Mouse (Mus musculus) lung, adult 18-20 months (tissue): ENCODE measurements around the gene Adgrf5.

Experiments used
- DNase-seq, 2 experiments: peaks; one replicate each; pipeline ENCODE4 v3.0.0; 2022; ENCODE audit warnings: mixed read lengths in 2 of 2

Gene Adgrf5

DNA sequence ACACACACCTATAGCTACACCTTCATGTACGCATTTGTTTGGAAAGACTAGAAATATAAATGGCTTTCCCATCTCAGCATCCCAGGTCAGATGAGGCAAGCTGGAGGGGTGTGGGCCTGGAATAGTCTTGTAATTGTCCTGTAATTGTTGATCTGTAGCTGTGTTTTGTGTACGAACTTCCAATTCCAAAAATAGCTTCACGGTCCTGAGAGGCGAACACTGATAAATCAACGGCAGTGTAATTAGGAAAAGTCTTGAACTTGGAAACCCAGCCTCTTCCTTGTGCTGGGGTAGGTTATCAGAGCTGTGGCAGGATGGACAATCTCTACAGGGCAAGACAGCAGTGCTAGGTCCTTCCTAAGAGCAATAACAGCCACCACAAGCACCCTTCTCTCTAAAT lies 18.5 kb downstream of the Adgrf5 start:
- DNase-seq: no peak

DNA sequence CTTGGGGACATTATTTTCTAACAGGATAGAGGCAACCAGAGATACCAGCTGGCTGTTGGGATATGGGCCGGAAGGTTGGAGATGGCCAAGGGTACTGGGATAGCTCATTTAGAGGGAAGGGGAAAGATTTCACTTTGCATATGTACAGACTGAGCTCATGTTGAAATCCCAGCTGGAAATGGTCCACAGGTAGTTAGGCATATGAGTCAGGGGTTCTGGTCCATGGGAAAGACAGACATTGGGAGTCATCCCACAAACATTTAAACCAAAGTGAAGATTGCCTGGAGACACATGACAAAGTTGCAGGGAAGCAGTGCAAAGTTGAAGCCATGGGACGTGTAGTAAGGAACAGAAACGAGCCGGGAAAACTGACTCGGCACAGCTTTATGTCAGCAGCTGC lies 26.1 kb downstream of the Adgrf5 start:
- no peak for DNase-seq

DNA sequence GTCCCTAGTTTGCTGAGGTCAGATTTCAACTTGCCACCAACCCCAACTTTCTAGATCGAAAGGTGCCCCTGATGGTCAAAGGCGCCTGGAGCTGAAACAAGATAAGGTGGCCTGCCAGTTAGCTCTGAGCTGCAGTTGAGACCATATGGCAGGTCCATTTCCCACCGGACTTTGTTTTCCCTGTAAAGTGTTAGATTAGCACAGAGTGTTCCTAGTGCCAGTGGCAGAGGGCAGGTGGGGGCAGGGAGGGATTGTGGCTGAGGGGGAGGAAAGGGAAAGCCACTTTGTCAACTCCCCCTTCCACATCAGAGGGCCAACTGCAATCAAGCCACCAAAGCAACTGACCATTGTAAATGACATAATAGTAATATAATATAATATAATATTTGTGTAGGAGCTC lies 26.9 kb downstream of the Adgrf5 start:
- no peak for DNase-seq

DNA sequence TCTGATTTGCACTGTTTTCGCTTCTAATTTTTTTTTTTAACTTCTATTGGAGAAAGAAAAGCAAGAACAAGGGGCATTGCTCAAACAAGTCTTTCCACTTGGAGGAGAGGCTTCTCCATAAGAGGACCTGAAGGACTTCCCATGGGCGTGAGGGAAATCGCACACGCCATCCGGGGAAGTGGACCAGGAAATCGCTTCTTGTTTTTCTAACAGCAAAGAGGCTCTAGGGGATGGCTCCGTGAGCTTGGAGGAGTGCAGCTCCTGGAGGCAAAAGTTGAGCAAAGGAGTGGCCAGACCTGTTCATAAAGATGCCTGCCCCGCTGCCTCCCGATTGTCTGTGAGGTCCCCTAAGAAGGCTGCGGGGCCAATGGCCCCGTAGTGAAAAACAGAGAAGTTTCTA lies 29.0 kb downstream of the Adgrf5 start:
- DNase-seq: peak; percentile 71 to 80

DNA sequence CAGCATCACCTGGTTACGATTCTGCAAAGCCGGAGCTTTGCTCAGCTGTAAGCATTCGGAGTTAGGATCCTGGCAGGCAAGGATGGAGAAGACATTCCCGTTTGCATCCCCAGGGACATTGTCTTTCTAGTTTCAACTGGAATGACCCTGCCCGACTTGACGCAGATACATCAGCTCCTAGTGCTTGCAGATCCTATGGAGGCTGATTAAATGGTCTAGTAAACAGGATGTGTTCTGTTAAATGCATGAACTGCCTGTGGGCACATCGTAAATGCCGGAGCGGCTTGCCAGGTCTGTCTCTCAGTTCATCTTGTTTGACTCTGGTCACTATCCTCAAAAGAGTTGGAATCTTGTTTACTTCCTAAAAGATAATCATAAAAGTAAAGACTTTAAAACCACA lies 31.9 kb downstream of the Adgrf5 start:
- DNase-seq: no peak

DNA sequence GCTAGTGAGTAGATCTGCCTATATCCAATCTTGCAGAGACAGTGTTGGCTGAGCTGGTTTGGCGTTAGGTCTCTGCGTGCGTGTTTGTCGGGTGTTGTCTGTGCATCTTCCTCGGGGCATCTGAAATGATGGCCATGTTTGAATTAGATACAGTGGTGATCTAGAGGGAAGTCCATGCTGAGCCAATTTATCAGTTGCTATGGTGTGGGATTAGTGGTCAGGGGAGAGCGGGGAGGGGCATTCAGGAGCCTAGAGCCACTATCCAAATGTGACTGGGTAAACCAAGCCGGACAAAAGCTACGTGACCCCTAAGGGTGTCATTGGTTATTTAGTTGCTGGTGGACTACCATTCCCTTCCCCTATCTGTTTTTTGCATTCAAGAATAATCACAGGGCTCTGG lies 33.4 kb downstream of the Adgrf5 start:
- no peak for DNase-seq

DNA sequence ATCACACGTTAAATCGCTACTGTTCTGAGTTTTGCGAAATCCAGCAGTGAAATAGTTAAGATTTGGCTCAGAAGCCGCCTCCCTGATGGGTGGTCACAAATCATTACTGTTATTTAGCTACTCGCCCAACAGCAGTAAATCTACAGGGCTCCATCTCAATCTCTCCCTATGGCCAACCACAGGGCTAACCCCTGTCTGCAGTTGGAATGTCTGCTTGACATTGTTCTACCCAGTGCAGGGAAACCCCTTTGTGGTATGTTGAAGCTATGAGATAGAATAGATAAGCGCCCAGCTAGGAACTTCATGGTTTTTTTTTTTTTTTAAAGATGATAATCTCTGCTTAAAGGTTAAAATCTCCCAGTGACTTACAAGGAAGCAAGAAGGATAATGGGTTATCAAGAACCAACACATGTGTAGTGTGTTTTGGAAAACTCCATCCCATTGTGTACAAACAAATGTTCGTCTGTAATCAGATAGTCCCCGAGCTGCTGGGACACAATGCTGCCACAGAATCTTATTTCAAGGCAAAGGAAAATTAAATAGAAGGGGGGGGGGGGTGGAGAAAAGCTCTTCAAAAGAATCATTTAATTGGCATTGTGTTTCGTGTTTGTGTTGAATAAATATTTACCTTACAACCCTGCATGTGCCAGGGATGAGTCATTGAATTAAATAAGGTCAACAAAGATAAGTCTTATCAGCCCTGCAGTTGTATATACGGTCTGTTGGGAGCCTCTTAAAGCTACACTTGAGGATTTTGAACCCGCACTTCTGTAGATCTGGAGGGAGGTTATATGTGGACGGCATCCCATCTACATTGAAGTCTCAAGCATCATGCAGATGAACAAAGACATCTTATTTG lies 35.4 kb downstream of the Adgrf5 start:
- DNase-seq: peak in 1 of 2 experiments; percentile 50

DNA sequence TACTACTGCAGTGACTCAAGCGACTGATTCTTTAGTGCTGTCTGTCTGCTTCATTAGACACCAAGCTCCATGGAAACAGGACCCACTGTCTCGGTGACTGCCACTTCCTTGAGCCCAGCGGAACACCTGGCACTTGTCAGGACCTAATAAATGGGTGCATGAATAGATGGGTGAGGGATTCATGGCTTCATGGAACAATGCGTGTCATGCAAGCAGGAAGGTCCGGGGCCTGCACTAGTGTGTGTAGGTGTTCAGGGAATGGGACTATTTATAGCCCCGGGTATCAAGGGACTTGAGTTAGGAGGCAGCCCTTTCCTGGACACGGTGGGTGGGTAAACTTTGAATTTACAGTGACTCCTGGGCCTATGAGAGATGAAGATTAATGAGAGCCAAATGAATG lies 38.4 kb downstream of the Adgrf5 start:
- DNase-seq: no peak

DNA sequence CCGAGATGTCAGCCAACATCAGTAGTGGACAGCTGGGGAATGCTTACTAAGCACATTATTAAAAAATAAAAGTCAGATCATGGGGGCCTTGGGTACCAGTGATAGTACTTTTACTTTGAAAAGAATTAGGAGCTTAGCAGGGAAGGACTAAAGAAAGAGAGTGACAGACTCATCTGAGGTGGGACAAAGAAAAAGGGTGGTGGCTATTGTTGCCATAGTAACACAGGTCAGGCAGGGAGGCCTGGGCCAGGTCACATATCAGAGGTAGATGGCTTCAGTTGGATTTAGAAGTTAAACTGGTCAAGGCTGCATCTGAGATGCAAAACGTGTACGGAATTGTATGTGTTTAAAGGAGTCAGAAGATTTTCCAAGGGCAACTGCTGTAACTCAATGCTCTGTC lies 38.9 kb downstream of the Adgrf5 start:
- no peak for DNase-seq

DNA sequence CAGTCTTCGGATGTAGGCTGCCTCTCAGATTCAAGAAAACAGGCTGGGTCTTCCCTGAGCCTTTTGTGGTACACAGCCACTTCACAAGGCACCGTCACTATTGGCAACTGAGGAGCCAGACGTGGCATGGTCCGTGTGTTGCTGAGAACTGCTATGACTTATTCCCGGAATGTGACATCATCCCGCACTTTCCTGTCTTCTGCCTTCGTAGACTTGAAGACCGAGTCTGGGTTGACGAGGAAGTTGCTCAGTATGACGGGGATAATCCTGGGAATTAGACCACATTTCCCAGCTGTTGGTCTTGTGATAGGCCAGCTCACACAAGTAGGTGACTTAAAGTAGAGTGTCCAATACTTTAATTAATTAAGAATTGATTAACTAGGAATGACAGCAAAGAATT lies 40.2 kb downstream of the Adgrf5 start:
- DNase-seq: no peak

DNA sequence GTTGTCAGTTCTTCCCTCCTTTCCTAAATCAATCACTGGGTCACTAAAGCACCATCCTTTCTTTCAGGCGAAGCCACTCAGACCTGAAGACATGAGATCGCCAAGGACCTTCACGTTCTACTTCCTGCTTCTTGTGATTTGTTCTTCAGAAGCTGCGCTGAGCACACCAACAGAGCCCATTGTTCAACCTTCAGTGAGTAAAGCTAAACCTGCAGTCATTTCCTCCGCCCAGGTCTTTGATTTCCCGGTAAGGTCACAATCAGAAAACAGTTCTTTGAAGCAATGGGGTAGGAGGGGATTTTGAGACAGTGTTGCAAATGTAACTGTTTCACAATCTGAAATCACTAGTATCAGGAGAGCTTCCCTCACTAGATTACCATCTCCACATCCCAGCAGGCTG lies 43.6 kb downstream of the Adgrf5 start:
- DNase-seq: no peak

DNA sequence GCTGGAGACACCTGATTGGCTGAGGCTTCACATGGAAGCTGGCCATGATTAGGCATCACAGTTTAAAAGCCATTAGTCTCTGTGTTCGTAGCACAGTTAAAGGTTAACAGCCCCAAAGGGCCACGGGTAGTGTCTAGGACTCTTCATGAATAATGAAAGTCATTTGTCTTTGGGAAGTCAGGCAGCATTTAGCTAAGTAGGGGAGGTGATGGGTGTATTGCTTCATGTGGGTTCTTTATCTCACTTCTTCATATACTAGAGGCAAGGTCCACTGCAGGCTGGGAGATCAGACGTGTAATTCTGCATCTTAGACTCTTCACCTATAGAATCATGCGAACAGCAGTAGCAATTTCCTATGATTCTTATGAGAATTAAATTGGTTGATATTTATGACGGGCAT lies 44.2 kb downstream of the Adgrf5 start:
- no peak for DNase-seq

DNA sequence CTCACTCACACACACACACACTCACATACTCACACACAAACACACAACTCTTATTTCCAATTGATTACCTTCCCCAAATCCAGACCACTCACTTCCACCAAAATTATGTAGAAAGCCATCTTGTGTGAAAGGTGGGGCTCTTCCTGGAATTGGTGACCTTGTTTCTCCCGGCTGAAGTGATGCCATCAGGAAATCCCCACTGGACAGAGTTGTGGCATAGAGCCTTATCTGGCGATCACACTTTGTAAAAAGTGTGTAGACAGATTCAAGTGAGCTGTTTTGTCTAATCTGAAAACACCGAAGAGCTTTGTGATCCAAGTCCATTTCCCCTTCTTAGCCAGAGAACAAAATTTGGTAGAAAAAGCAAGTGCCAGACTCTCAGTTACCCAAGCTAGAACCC lies 46.1 kb downstream of the Adgrf5 start:
- no peak for DNase-seq

DNA sequence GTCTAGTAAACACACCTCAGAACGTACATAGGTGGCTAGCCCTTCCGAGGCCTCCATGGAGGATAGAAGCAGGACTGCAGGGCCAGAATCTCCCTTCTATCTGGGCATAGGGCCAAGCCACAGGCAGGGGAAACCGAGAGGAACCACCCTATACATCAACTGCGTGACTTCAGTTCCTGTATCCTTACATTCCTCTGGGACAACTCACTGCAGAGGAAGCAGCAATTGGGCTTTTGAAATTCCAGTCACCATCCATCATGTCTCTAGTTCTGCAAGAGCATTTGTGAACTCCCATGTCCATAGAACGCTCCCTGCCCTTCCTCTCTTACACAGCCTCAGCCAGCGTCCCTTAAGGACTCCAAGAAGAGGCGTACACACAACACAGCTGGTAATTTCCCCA lies 47.3 kb downstream of the Adgrf5 start:
- peak; percentile 51 to 68 for DNase-seq

DNA sequence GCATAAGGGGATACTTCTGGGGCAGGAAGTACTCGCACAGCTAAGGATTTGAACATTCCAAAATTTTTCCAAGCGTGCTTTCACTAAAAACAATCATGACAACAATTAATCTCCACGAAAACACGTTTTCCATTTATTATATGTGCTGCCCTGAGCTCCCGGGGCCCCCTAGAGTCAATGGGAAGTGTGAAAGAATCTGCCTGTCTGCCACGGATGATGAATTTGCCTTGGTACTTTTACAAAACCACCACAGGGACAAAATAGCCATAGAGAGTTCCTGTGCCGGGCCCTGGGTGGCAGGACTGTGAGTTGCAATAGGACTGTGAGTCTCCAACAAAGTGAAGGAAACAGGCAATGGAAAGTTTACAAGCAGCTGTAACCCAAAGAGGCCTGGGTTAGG lies 52.9 kb downstream of the Adgrf5 start:
- DNase-seq: no peak

DNA sequence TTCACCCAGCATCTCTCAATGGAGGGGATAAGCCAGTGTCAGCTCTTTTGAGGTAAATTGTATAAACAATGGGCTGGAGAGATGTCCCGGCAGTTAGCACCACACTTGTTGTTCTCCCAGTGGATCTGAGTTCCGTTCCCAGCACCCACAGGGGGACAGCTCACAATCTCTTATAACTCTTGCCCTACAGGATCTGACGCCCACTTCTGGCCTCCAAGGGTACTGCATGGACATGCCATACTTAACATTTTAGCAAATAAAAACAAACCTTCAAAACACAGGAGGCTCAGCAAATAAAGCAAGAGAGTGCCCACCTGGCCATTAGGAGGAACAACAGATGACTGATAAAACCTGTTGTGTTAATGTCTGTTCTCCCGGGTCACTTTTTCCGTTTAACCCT lies 59.0 kb downstream of the Adgrf5 start:
- DNase-seq: no peak

DNA sequence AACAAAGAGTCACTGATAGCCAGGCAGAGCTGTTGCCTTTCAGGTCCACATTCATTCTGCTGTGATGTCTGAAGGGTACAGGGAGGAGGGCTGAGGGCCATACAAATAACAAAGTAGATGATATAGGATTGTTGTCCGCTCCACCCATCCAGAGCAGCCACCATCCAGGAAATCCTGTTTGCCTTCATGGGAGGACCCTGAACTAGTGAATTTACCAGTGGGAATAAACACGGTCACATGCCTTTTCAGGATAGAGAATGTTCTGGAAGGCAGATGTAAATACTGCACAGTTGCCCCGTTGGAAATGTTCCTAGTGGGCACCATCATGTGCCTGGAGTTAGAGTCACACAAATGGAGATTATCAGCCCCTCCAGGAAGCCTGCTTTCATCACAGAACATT lies 60.1 kb downstream of the Adgrf5 start:
- peak; percentile 49 to 77 for DNase-seq

DNA sequence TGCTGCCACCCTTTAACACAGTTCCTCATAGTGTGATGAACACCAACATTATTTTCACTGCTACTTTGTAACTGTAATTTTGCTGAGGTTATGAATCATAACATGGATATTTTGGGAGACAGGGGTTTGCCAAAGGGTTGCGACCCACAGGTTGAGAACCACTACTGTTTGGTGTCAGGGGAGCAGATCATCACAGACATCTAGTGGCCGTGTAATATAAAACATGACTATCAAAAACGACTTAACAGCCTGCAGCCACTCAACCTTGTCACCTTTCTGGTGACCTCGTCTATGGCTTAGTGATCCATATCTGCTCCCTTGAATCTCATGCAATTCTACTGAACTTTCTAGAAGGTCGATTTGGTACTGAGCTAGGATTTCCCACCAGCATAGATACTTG lies 63.7 kb downstream of the Adgrf5 start:
- DNase-seq: no peak

DNA sequence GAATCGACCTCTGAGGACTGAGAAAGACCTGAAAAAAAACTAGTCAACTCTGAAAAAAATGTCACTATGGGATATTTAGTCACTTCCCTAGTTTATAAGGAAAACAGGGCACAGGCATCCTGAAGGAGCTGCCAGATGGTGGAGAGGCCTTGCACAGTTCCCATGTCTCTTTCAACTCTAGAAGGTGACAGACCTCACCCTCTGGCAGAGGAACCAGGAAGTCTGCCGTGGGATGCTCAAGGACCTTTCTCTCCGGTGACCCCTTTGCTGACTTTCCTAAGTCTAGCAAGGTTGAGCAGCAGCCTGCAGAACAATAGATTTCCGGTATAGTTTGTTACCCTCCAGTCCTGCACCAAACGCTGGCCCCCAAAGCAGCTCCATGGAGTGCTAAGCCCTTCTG lies 71.4 kb downstream of the Adgrf5 start:
- no peak for DNase-seq

DNA sequence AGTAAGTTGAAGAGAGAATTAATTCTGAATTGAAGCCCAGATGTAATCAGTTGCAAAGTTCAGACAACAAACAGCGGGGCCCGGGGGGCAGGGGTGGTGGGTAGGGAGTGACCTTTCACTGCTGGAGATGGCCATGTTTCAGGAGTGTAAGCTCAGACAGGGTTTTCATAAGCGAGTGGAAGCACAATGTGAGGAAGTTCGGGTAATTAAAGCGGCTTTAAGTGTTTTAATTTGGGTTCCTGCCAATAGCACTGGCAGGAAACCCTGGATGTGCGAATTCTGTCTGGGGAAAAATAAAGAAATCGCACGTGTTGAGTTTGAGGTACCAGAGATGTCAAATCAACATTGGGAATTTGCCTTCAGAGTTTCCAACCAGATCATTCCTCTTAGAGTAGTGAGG lies 74.2 kb downstream of the Adgrf5 start:
- DNase-seq: no peak

DNA sequence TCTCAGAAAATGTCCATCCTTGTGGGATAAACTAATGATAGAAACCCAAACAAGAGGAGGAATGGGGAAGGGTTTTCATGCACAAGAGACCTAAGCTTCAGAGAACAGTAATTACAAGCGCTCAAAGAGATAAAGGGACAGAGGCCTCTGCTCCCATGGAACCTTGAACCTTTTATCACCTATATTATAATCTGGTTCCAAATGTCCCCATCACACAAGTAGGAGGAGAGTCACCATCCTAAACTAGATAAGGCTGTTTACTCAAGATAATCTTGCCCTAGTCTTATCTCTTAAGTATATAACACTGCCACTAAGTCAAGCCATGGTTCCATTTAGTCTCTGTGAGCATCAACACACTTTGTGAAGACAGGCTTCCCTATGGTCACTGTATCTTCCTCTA lies 91.0 kb downstream of the Adgrf5 start:
- DNase-seq: no peak

DNA sequence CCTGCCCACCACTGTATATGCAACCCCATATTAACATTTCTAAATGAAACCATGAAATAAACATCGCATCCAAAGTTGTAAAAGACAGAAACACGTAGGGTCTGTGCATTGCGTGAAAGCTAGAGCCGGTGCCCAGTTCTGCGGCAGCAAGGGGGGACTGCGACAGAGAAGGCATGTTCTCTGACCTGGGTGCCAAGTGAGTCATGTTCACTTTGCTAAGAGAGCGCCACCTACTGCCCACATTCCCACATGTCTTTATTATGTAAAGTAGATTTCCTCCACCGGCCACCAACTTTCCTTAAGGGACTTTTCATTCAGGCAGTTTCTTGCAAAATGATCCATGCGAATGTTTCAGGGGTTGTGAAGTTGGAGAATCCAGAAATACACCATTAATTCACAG lies 98.3 kb downstream of the Adgrf5 start:
- peak; percentile 67 to 78 for DNase-seq

DNA sequence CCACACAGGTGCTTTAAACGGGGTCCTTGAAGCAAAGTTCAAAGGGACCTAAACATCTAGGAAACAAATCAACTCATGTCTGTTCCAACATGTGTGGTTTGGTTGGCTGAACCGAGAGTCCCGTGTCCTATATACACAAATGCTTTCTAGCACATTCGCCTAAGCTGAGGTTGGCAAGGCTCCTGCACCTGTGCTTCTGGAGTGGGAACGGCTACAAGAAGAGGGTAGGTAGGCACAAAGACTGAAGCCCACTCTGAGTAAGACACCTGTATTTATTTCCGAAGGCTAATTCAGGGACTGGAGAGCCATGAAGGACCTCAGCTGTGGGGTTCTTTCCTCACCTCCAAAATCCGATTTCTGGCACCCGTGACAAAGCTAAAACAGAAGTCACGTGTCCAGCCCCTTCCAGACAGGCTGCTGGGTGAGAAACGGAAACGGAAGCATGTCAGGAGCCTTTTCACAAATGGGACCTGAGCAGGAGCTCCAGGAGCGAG lies 99.5 kb downstream of the Adgrf5 start:
- DNase-seq: no peak

DNA sequence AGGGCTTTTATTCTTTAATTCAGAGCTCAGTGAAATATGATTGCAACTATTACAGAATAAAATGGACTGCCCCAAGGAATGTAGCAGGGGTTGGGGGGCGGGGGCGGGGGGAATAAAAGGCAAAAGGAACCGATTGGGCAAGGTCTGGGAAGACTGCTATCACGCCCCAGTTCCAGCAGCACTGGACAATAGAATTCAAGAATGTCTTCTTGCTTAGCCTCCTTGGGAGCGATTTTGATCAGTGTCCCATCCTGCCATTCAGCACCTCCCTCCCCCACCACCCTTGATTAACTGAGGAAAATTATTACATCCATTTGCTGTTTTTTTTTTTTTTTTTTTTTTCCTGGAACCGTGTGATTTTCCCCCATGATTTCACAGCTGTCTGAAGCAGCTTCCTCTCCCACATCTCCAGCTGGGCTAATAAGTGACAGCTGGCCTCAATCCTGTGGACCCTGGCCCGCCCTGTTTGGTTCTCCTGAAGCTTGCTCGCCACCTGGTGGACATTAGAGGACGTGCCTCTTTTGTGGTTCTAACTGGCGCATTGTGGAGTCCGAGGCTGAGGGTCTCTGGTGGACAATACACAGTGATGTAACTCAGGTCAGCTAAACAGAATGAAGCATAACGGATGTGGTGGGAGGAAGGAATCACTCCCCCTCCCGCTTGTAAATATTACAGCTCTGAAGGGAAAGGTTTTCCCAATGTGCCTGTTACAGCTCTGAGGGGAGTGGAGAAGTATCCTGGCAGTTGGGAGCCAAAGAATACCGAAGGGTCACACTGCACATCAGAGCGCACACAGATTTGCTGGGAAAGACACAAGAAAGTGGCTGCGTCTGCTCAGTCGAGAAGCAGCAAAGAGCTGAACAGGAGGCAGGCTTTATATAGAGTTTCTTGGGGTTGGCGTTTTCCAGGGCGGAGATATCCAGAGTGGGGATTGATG lies 100.3 kb downstream of the Adgrf5 start:
- peak; percentile 64 to 76 for DNase-seq
